Mouse (Mus musculus): ENCODE results near the gene Ciao2a. TPM values are rescaled to one million over a fixed set of nuclear protein-coding genes. Genes with fewer than 3 reads are reported as not detected.

The Ciao2a gene
- polyA plus RNA-seq (2014; fragmentation: Illumina TruSeq; extraction: RNeasy Lipid Tissue Mini Kit (QIAGEN cat#74804); ENCODE audit: insufficient read depth, low read depth, low replicate concordance) = 65.6 TPM

DNA sequence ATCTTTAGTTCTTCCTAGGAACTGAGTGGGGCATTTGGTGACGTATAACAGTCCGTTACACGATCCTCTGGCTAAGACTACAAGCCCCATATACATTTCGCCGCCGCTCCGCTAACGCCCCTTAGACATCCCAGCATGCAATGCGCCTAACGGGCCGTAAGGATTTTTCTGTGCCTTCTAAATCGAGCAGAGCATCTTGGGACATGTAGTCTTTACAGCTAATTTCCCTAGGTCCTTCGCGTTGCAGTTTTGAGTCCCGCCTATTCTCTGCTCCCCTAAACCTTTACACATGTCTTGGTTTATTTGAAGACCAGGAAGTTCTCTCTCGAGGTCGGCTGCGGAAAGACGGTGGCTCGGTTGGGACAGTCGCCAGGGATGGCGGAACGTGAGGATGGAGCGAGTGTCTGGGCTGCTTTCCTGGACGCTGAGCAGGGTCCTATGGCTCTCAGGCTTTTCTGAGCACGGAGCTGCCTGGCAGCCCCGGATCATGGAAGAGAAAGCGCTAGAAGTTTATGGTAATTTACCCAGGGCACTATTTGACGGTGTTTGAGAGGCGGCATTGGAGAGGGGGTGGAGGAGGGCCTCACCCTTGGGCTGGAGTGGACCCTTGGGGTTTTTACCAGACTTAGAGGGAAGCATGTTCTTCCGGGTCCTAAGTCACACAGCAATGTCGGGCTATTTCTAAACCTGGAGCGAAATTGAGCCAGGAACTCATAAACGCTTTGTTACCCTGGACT, at the start of gene Ciao2a, which contains the start of gene Snx1:
Ciao2a (plus strand) TSS at position 156 of the 737 bp plus-strand sequence.
Snx1 (minus strand) TSS at position 132 of the 737 bp plus-strand sequence.

DNA sequence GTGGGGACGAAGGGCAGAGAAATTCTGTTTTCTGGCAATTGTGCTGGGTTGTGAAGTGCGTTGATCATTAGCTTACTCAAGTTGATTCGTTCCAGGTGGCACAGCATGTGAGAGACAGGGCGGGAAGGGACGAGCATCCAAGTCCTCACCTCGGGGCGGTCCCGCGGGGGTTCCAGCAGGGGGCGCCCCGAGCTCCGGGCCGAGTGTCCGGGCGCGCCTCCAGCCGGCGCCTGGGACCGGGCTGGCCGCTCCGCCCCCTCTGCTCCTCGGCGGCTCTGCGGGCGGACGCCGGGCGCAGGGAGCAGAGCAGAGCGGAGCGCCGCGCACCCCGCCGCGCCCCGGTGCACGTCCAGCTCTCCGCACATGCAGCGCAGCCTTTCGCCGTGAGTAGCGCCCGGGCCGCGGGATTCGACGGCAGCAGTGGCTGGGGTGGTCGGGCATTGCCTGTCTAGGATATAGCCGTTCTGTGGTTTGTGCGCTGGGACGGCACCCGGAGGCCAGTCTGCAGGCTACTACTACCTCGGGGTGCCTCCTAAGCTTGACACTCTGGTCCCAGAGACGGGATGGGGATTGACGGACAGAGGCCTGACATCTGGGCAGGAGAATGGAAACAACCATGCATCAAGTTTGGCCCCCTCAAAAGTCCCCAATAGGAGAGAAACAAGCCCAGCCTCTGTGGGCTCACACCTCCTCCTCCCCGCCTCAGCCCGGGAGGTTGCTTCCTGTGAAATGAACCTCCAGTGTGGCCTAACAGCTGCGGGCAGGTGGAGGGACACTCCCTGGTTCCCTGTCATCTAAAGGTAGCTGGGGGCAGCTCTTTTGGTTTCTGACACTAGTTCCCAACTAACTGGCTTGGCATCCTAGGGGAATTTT, 31.8 kb downstream of the Ciao2a start, which contains the start of gene Dapk2:
Dapk2 (plus strand) TSS at position 266 of the 873 bp plus-strand sequence.

Other genes with a start within 250 kb of the Ciao2a start
- gene Pclaf, start 236.4 kb upstream of the Ciao2a start, polyA plus RNA-seq (2014; fragmentation: Illumina TruSeq; extraction: RNeasy Lipid Tissue Mini Kit (QIAGEN cat#74804); ENCODE audit: insufficient read depth, low read depth, low replicate concordance) = 2.0 TPM
- 11.5 TPM for gene Trip4, start 217.8 kb upstream of the Ciao2a start, polyA plus RNA-seq (2014; fragmentation: Illumina TruSeq; extraction: RNeasy Lipid Tissue Mini Kit (QIAGEN cat#74804); ENCODE audit: insufficient read depth, low read depth, low replicate concordance)
- 3.5 TPM for gene Csnk1g1, start 217.7 kb upstream of the Ciao2a start, polyA plus RNA-seq (2014; fragmentation: Illumina TruSeq; extraction: RNeasy Lipid Tissue Mini Kit (QIAGEN cat#74804); ENCODE audit: insufficient read depth, low read depth, low replicate concordance)
- gene Ppib, start 66.4 kb upstream of the Ciao2a start, polyA plus RNA-seq (2014; fragmentation: Illumina TruSeq; extraction: RNeasy Lipid Tissue Mini Kit (QIAGEN cat#74804); ENCODE audit: insufficient read depth, low read depth, low replicate concordance) = 445 TPM
- 10.1 TPM for gene Snx22, start 56.9 kb upstream of the Ciao2a start, polyA plus RNA-seq (2014; fragmentation: Illumina TruSeq; extraction: RNeasy Lipid Tissue Mini Kit (QIAGEN cat#74804); ENCODE audit: insufficient read depth, low read depth, low replicate concordance)
- gene Snx1, start within 50 bp of the Ciao2a start, polyA plus RNA-seq (2014; fragmentation: Illumina TruSeq; extraction: RNeasy Lipid Tissue Mini Kit (QIAGEN cat#74804); ENCODE audit: insufficient read depth, low read depth, low replicate concordance) = 72.0 TPM
- gene Dapk2, start 31.6 kb downstream of the Ciao2a start, polyA plus RNA-seq (2014; fragmentation: Illumina TruSeq; extraction: RNeasy Lipid Tissue Mini Kit (QIAGEN cat#74804); ENCODE audit: insufficient read depth, low read depth, low replicate concordance) = 30.8 TPM
- gene Herc1, start 223.8 kb downstream of the Ciao2a start, polyA plus RNA-seq (2014; fragmentation: Illumina TruSeq; extraction: RNeasy Lipid Tissue Mini Kit (QIAGEN cat#74804); ENCODE audit: insufficient read depth, low read depth, low replicate concordance) = 5.4 TPM